Mouse (Mus musculus): ENCODE measurements around the gene Lama4. TPM values are rescaled to one million over a fixed set of nuclear protein-coding genes. Genes with fewer than 3 reads are reported as not detected.

Gene Lama4
- 10 to 100 TPM in 1 of 2 experiments, under 1 TPM in 1; 0.73 to 64.6 TPM for polyA plus RNA-seq (2012; fragmentation: generic; extraction: Trizol)

GRCm38 (mm10) chr10:38965075-38965781 lies at the start of gene Lama4:
Gene Lama4 (plus strand): TSS chr10:38965515.

GRCm38 (mm10) chr10:39133462-39134310 lies 168.4 kb downstream of the Lama4 start, which contains the start of the genes Fam229b and Tube1:
Gene Fam229b (minus strand): TSS chr10:39133914.
Gene Tube1 (plus strand): TSS chr10:39133976.

Other genes starting within 250 kb of the Lama4 start
- gene Rfpl4b, start 143.7 kb upstream of the Lama4 start, polyA plus RNA-seq (2012; fragmentation: generic; extraction: Trizol) = under 1 TPM in 1 of 2 experiments, not detected in 1; 0.07 TPM
- gene Fam229b, start 168.4 kb downstream of the Lama4 start, polyA plus RNA-seq (2012; fragmentation: generic; extraction: Trizol) = 10 to 100 TPM in 1 of 2 experiments, 1 to 10 TPM in 1; 5.1 to 39.6 TPM
- 1 to 10 TPM; 1.6 to 6.5 TPM for gene Tube1, start 168.5 kb downstream of the Lama4 start, polyA plus RNA-seq (2012; fragmentation: generic; extraction: Trizol)
- under 1 TPM in 1 of 2 experiments, not detected in 1; 0.08 TPM for gene Ccn6, start 198.3 kb downstream of the Lama4 start, polyA plus RNA-seq (2012; fragmentation: generic; extraction: Trizol)

Measured in C3H10T1/2 (cell line).